Mouse (Mus musculus): ENCODE measurements at regions not wholly inside any gene's neighbourhood (a gene's known extent, or its start where the extent isn't known, plus 50 kb on each side); places are given as distances from the start of the nearest gene placed in this dataset.
A peak's percentile ranks its signal among the peaks of the same experiment; 100 is the strongest.

DNA sequence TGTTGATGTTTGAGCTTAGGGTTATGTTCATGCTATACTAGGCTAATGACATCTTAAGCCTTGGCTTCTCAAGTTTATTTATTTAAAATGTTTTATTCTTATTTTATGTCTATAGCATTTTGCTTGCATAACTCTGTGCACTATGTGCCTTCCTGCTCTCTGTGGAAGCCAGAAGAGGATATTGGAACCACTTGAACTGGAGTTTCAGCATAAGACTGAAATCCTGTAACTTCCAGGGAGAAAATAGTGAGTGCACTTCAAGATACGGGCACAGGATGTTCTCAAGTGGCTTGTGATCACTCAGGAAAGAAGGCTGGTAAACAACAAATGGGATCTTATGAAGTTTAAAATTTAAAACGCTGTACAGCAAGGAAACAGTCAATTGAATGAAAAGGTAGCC, 257.0 kb upstream of the Gm10131 start:
- DNase-seq: no peak

DNA sequence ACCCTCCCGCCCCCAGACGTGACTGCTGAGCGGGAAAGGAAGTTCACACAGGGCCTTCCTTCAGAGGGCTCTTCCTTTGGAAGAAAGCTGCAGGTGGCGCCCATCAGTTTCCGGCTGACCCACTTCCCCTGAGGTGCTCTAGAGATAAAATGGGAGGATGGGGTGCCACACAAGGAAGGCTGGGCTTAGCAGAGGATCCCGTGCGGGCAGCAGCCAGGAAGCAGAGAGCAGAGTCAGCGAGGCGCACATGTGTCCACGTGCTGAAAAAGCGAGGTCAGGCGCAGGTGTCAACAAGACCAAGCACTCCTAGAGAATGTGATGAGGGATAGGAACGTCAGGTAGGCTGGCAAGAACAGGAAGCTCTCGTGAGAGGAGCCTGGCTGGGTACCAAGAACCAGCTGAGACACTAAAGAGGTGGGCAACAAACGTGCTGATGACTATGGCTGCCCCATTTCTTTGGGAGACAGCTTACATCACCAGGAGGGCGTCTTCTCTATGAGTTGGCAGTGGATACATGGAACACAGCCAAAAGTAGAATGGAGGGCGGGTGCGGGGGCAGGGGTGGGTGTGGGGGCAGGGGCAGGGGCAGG, 253.0 kb upstream of the Gm10131 start:
- DNase-seq: no peak

DNA sequence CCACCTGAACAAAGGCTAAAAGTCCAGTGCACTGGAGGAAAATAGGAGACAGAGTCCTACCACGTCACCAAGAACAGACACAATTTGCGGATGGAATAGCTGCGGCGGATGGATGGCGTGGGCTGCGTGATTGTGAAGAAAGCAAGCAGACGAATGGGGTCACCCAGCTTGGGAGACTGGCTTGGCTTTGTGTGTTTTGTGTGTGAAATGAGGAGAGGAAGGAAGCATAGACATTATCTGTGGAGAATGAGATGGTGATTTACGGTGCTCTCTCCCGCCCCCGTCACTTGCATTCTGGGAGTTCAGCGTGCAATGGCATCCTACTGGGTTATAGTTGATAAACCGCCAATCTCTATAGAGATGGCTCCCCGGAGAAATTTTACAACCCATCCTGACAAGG, 252.1 kb upstream of the Gm10131 start:
- DNase-seq: no peak

DNA sequence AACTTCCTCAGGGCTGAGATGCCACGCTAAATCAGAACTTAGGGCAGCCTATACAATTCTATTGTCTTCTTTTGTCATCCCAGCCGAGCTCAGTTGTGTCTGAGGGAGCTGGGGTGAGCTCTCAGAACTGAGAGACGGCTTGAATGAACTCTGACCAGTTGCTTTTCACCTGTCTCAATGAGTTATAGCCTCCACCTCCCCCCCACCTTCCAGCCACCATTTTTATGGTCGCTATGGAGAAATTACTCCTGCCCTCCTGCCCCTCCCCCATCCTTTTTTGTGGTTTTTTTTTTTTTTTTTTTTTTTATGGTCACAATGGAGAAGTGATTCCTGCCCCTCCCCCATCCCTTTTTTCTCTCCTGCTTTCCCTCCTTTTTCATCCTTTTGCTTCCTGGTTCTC, 251.6 kb upstream of the Gm10131 start:
- no peak for DNase-seq

DNA sequence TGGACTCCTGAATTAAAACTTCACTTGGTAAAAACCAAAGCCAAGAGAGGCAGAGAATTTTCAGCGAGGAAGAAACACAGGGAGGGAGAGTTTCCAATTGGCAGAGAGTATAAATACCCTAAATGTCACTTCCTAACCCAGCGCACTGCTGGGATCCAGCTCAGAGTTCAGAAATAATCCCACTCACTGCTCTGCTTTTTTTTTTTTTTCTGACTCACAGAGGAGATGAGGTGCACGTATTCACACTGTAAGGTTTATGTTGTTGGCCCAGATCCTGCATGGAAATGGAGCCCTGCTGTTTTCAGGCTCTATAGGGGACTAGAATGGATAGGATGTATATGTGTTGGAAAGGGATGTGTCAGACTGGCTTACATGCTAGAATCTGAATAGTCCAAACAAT, 249.8 kb upstream of the Gm10131 start:
- no peak for DNase-seq

DNA sequence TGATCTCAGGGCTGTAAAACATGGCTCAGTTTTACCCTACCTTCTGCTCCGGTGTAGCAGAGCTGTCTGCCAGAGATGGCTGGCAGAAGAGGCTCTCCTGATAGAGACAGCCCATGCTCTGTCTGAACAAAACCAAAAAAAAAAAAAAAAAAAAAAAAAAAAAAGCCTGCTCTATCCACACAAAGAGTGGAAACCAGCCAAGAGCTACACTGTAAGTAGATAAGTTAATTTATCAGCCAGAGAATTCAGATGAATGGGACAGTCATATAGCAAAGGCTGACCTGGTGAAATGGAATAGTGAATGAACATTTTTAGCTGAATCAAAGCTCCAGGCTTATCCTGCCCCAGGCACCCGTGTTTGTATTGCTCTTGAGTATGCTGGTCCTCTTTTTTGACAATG, 248.2 kb upstream of the Gm10131 start:
- DNase-seq: no peak

DNA sequence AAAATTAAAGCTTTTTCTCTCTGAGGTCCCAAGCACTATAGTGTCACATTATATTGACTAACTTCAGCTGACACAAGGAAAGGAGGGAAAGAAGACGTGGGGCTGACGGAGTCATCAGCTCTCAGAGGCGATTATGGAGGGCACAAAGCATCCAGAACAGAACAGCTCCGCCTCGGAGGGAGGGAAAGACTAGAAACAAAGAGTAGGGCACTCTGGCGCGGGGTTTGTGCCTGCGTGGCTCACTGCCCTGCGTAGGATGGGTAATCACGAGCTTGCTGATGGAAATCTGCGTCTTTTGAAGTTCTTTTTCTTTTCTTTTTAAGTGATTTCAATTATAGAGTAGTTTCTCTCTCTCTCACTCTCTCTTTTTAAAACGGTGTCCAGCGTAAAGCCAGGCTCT, 243.5 kb upstream of the Gm10131 start:
- no peak for DNase-seq

DNA sequence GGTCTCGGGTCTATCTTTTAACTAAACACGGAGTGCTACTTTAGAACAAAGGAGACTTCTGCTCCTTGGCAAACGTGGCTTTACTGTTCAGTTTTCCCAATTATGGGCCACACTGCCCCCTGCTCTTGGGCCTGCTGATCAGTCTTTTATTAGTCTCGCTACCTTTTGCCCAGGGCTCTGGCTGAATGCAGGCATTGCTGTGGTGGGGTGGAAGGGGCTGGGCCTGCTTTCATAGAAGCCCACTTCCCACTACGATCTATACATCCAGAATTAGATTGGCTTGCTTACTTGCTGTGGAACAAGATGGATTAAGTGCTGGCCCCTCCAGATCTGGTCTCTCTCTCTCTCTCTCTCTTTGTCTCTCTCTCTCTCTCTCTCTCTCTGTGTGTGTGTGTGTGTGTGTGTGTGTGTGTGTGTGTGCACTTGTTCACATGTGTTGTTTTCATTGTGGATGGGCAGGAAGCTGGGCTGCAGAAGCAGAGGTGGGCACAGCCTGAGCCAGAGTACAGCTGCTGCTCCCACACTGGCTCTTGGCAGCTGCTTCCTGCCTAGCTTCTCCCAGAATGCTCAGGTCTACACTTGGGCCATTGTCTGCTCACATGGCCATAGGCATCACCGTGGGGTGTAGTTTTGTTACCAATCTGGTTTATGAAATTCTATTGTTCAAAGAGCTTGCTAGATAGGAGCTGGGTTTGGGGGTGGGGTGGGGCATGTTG, 241.8 kb upstream of the Gm10131 start:
- DNase-seq: no peak

DNA sequence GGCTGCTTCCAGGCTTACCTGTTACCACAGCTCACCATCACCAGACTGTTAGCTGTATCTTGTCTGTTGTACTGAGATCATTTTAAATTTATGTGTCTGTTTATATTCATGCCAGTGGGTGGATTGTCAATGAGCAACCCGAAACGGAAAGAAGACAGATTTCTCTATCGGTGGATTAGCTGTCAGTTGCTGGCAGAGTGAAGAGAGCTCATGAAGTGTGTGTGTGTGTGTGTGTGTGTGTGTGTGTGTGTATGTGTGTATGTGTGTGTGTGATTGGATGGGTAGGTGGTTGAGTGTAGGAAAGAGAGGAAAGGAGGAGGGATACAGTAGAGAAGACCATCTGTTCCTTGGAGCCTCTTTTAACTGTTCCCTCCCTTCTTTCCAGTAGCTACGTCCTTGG, 223.3 kb upstream of the Gm10131 start:
- DNase-seq: peak; percentile 40

DNA sequence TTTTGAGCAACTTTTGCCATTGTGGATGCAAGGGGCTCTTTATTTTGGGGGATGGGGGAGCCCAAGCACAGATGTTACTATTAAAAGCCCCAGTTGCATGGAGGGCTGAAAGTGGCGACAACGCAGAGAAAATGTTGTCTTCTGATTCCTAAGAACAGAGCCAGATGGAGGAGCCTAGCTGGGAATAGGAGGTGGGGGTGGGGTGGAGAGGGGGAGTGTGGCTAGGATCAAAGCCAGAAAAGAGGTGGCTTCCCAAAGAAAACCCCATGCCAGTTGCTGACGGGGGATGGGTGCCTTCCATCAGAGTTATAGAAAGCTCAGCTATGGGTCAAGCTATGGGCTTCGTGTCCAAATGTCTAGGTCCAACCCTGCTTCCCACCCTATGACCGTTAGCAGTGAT, 220.1 kb upstream of the Gm10131 start:
- DNase-seq: no peak

DNA sequence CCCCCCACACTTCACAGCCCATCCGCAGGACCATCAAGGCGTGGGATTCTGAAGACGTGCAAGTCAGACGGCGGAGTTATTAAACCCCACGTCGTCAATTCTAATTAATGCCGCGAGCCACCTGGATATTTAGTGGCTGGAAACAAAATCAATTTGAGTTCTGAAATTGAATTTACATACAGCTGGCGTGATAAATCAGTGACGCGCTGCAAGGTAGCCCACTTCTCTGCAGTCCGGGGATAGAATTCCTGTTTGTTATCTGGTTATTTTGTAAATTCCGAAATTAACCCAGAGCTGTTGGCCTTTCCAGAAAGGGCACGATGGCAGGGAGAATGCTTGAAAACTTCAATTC, 215.1 kb upstream of the Gm10131 start:
- DNase-seq: no peak

DNA sequence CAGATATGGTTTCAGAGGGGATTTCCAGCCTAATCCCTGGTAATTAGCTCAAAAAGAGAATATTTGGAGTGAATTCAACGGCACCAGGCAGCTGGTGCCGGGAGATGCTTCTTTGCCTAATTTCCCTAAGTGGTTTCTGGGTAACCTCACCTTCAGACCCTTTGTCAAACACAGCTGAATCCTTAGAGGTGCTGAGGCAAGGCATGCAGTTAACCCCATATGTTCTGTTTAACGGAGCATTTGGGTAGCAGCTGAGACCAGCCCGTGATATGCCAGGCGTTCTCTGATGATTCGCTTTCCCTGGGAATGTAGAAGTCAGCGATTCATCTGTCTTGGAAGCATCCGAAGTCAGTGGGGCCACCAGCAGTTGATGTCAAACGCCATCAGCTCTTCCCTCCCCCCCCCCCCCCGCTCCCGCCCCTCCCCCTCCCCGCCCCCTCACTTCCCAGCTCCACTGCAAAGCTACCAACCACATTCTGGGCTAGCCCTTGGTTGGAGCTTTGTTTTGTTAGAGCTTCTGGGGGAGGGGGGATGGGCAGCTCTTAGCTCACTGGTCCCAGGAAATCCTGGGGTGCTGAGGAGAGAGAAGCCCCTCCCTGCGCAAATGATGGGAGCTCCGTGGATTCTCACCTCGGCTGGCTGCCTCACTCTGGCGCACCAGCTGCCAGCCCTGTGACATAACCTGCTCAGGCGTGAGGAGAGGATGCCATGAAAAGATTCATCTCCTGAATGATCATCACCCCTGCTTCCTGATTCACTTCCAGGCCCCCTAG, 214.5 kb upstream of the Gm10131 start:
- DNase-seq: peak; percentile 36

DNA sequence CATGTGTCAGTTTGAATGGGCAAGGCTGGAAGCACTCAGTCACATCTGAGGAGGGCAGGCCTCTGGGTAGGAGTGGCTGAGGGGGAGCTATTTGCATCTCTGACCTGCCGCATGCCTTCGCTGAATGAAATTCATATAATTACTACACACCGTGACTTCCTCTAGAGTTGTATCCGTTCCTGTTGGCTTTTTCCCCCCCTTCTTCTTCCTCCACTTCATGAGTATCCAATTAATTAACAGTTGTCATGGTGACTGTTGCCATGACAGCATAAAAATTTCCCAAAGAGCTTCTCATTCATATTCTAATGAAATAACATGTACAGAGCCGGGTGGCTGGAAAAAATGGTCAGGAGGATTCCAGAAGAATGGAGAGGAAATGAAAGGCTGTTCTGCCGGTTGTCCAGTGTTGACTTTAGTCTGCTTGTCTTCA, 208.6 kb upstream of the Gm10131 start:
- DNase-seq: no peak

DNA sequence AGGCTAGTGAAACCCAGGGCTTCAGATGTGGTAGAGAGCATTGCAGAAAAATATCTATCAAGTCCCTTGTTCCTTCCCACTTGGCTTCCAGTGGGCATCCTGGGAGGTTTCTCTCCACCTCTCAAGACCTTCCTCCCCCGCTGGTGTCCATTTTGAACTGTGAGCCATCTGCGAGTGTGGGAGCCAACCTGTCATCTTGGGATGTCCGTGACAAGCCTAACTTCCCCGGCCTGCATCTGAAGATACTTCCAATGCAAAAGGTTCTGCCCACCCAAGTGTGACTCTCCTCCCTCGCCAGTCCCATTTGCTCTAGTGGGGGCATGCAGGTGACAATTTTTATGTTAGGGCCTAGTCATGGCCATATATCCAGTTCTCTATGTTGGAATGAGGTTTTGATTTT, 208.2 kb upstream of the Gm10131 start:
- DNase-seq: no peak

DNA sequence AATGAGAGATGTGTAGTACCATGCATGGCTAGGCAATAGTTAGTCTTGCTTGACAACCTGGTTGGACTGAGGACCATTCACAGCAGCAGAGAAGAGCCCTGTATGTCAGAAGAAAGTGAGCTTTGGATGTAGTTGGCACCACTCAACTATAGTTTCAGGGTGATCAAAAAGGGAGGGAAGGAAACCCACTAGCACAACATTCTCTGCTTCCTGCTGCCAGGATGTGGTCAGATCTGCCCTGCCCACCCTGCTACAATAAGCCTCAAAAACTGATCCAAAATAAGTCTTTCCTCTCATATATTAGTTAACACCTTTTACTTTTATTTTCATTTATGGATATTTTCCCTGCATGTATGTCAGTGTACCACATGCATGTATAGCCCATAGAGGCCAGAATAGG, 203.7 kb upstream of the Gm10131 start:
- DNase-seq: no peak

DNA sequence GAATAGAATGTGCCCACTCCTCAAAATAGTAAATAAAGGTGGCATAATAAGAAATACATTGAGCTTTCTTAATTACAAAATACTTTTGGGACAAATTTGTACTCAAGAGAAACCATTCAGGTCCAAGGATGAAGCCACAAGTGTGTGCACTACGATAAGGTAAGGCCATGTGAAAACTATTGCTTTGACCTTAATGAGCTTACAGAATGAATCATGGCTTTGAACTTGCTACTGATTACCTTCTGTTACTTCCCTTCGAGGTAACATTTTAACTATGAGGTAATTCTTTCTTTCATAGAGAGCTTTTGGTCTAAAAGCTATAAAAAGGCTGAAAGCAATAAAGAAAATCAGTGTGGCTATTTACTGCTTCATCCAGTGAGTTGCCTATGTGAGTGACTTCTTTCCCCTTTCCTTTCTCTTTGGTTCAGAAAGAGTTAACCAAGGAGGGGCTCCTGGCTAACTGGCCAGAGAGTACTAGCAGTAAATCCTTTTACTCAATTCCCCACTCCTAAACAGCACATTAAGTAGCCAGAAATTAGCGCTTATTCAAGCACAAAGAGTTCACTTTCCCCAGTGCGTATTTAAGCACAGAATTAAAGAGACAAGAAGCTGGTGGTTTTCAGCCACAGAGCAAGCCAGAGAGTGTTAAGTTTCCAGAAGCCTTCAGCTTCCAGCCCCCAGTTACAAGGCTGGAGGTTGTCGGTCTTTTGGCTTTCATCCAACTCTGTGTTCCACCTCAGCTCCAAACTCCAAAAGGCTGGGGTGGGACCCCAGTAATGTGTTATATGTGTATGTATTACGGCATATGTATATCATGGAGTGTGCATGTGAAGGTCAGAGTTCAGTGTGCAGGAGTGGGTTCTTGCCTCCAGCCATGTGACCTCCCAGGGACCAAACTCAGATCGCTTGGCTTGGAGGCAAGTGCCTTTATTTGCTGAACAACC, 194.3 kb upstream of the Gm10131 start:
- DNase-seq: no peak

DNA sequence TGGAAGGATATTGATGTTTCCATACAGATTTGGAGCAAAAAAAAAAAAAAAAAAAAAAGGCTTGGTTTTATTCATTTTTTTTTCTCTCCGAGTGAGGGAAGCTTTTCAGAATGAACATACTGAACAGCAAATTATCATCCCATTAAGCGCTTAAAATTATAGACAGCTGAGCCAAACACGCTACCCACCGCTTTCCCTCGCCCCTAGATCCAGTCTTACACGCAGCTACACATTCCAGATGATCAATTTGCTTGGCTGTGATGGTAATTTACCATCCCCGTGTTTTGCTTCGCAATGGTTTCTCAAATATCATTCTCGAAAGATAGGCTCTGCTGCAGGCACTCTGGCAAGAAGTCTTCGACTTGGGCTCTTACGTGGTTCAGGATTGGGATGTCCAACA, 192.3 kb upstream of the Gm10131 start:
- no peak for DNase-seq

DNA sequence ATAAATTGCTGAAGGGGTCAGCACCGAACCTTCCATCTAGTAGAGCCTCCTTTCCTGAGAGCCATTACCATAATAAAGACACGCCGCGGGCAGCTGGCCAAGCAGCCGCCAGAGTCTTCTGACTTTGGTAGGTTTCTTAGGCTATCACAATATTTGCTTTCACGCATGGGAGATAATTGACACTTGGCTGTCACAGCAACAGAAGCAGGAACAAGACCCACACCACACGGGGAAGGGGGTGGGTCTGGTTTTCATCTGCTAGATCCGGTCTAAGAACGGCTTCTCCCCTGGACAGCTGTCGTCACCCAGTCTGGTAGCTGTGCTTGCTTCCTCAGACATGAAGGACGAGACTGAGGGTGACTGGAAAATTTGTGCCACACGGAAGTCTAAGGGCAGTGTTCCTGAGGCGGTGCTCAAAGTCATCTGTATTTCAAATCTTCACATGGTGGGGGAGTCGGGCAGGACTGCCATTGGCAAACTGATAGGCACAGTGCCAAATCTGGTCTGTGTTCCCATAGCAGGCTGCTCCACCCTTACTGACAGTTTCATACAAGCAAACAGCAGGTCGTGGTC, 188.9 kb upstream of the Gm10131 start:
- DNase-seq: no peak

DNA sequence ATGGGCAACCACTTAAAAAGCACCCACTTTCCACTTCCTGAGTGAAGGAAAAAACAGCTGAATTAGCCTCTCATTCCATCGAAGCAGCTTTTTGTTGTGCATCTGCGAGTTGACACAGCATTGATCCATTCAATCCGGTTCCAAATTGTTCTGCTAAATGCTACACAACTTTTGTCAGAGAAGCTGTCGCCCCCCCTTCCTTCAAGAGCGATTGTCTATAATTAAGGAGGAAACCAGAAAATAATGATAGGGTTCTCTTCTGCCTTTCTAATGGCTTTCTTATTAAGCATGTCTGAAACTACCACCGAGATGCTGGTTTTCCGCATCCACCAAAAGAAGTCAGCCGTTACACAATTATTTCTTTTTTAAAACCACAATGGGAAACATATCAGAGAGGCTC, 183.2 kb upstream of the Gm10131 start:
- DNase-seq: no peak

DNA sequence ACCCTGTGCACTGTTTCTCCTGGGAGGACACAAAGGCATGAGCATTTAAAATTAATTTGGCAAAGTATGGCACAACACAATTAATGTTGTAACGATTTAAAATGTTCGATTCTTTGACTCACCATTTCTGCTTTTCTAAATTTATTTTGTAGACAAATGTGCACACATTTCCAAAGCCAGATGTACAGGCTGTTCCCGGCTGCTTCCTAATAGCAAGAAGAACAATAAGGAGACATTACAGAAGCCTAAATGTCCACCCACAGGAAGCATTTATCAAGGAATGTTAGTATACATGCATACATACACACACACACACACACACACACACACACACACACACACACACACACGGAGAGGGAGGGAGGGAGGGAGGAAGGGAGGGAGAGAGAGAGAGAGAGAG, 179.1 kb upstream of the Gm10131 start:
- no peak for DNase-seq

DNA sequence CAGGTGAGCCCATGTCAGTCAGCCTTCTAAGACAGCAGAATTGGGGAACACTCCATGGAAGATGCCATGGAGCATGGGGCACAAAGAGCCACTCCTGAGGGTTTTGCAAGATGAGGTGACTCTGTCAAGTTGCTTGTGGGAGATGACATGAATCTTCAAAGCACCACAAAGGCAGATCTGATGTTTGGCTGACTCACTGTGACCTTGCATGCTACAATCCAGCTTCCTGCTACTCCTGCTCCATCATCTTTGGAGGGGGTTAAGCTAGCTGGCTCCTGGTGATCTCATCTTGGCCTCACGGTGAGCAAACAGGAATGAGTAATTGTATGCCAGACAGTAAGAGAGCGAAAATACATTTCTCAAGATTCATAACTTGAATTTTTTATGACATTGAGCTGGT, 176.3 kb upstream of the Gm10131 start:
- DNase-seq: no peak

DNA sequence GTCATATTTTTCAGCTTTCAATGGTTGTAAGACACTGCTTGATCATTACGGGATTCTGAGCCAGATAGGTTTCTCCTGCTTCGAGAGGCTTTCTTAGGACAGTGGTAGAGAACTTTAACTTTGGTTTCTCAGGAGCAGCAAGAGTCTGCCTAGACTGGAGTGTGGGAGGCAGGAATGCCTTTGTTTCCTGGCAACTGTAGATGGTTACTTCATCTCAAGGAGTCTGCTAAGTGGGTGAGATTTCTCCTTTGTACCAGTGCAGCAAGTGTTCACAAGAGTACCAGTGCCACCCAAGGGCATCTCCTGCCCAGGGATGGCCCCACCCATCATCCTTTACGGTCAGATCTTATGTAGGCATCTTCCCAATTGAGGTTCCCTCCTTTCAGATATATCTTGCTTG, 173.0 kb upstream of the Gm10131 start:
- peak; percentile 10 for DNase-seq

DNA sequence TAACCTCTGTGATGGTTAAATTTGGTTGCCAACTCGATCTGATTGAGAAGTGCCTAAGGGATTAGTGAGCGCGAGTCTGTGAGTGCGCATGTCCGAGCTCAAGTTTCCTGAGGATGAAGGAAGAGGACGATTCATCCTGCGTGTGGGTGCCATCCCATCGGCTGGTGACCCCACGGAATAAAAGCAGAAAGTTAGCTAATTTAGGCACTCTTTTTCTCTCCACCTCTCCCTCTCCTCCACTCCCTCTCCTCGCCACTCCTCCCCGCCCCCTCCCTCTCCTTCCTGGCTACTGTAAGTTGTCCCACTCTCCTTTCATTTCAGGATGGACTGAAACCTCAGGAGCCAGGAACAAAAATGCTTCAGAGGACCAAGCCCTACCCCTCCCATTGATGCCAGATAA, 168.9 kb upstream of the Gm10131 start:
- DNase-seq: no peak

Measured in right cerebral cortex, postnatal 25 days (tissue).